Mouse (Mus musculus) limb, embryonic 11.5 days (tissue): Measurements from ENCODE around the gene Ppara. TPM values are rescaled to one million over a fixed set of nuclear protein-coding genes. Genes with fewer than 3 reads are reported as not detected.

Experiments used
- ATAC-seq: fragments of 200-750 bp; cut with Nextera tagmentation; 2 replicates; pipeline ENCODE4 v1.8.0; 2017; ENCODE audit warnings: low read depth; ENCODE audit not compliant: insufficient number of reproducible peaks, low FRiP score, low TSS enrichment
- DNase-seq: peaks from one replicate; pipeline ENCODE4 v3.0.0-alpha.2; 2015; ENCODE audit warnings: low spot score
- H3K27ac ChIP-seq: fragments of 300-500 bp; sonication (generic); replicated peaks from 2 replicates; pipeline ENCODE4 v1.5.1; 2014; ENCODE audit warnings: low read depth, mild to moderate bottlenecking, low read length
- H3K27me3 ChIP-seq: fragments of 300-500 bp; sonication (generic); 2 replicates; pipeline ENCODE4 v1.6.1; 2014; ENCODE audit warnings: mild to moderate bottlenecking, low read length, mixed read lengths; ENCODE audit not compliant: control insufficient read depth, insufficient read depth
- H3K36me3 ChIP-seq: fragments of 300-500 bp; sonication (generic); 2 replicates; pipeline ENCODE4 v1.6.1; 2014; ENCODE audit warnings: mild to moderate bottlenecking, low read length, moderate library complexity, mixed read lengths; ENCODE audit not compliant: control insufficient read depth, insufficient read depth
- H3K4me1 ChIP-seq: fragments of 300-500 bp; sonication (generic); 2 replicates; pipeline ENCODE4 v1.6.1; 2014; ENCODE audit warnings: low read length, mixed read lengths; ENCODE audit not compliant: control insufficient read depth, insufficient read depth
- H3K4me2 ChIP-seq: fragments of 300-500 bp; sonication (generic); 2 replicates; pipeline ENCODE4 v1.6.1; 2014; ENCODE audit warnings: low read depth, mild to moderate bottlenecking, moderate library complexity; ENCODE audit not compliant: severe bottlenecking
- H3K4me3 ChIP-seq: fragments of 300-500 bp; sonication (generic); 2 replicates; pipeline ENCODE4 v1.5.1; 2014; ENCODE audit warnings: low read depth, low read length
- H3K9ac ChIP-seq: fragments of 300-500 bp; sonication (generic); 2 replicates; pipeline ENCODE4 v1.6.1; 2014; ENCODE audit warnings: mild to moderate bottlenecking, low read length
- H3K9me3 ChIP-seq: fragments of 300-500 bp; sonication (generic); 2 replicates; pipeline ENCODE4 v1.6.1; 2016; ENCODE audit warnings: low read length; ENCODE audit not compliant: control insufficient read depth
- WGBS: fragments of 180-500 bp; shearing (Covaris S2); extraction: QIAGEN DNeasy Blood & Tissue Kit; methylation state at CpG from one replicate; pipeline ENCODE4 v1.1.7; 2014; 5-methylcytosine and 5-hydroxymethylcytosine counted together
- polyA plus RNA-seq: library from polyadenylated mRNA; unstranded; fragments of >200 nt; fragmentation: Nextera tagmentation; extraction: Ambion mirVana; gene quantifications from 2 replicates; pipeline ENCODE4 v1.2.1, GENCODE M21; 2014

The Ppara gene
- polyA plus RNA-seq, 1 experiment from 2014 or later: 0.91 TPM

GRCm38 (mm10) chr15:85707458-85708030, 27.2 kb upstream of the Ppara start:
- H3K4me1 ChIP-seq: 0 out of 2 replicates have a peak, but pooled peaks cover 2% of the 10 kb centered on the region
- H3K36me3 ChIP-seq: no peaks in the 10 kb centered on the region
- no peak for ATAC-seq
- no peak overlapping the region for H3K4me2 ChIP-seq
- WGBS: 83% methylated on average over 7 of the region's 7 CpGs
- no peak overlapping the region for H3K4me3 ChIP-seq
- no peak overlapping the region for H3K27ac ChIP-seq
- DNase-seq: no peak
- no peak overlapping the region for H3K9ac ChIP-seq
- no peaks in the 10 kb centered on the region for H3K27me3 ChIP-seq
- H3K9me3 ChIP-seq: no peaks in the 10 kb centered on the region

GRCm38 (mm10) chr15:85708217-85708616, 26.6 kb upstream of the Ppara start:
- no peak overlapping the region for H3K4me3 ChIP-seq
- H3K9me3 ChIP-seq: no peaks in the 10 kb centered on the region
- DNase-seq (no peak), ATAC-seq (no peak)
- no peaks in the 10 kb centered on the region for H3K36me3 ChIP-seq
- H3K27ac ChIP-seq: no peak overlapping the region
- H3K4me2 ChIP-seq: no peak overlapping the region
- H3K4me1 ChIP-seq: 0 out of 2 replicates have a peak, but pooled peaks cover 2% of the 10 kb centered on the region
- no peaks in the 10 kb centered on the region for H3K27me3 ChIP-seq
- H3K9ac ChIP-seq: no peak overlapping the region
- WGBS: 88% methylated on average over 2 of the region's 2 CpGs

GRCm38 (mm10) chr15:85708843-85709242, 25.9 kb upstream of the Ppara start:
- H3K27me3 ChIP-seq: no peaks in the 10 kb centered on the region

GRCm38 (mm10) chr15:85709268-85709973, 25.4 kb upstream of the Ppara start:
- Histone ChIP-seq H3K4me1 (0 out of 2 replicates have a peak, but pooled peaks cover 2% of the 10 kb centered on the region), H3K36me3 (no peaks in the 10 kb centered on the region), H3K27me3 (no peaks in the 10 kb centered on the region), H3K4me3 (no peak overlapping the region), H3K9ac (no peak overlapping the region), H3K27ac (no peak overlapping the region), H3K9me3 (no peaks in the 10 kb centered on the region), H3K4me2 (no peak overlapping the region)
- DNase-seq (peak; percentile 88), ATAC-seq (no peak; the same call in 1 of the 2 replicates)
- 41% methylated on average over 10 of the region's 10 CpGs for WGBS

More at GRCm38 (mm10) chr15:85708843-85709242, 25.9 kb upstream of the Ppara start:
- WGBS: 93% methylated on average over 4 of the region's 4 CpGs
- 0 out of 2 replicates have a peak, but pooled peaks cover 2% of the 10 kb centered on the region for H3K4me1 ChIP-seq
- no peak overlapping the region for H3K9ac ChIP-seq
- ATAC-seq: peak; percentile 7; the same call in 1 of the 2 replicates
- no peak overlapping the region for H3K4me2 ChIP-seq
- no peak for DNase-seq
- no peak overlapping the region for H3K27ac ChIP-seq
- no peak overlapping the region for H3K4me3 ChIP-seq
- H3K36me3 ChIP-seq: no peaks in the 10 kb centered on the region
- no peaks in the 10 kb centered on the region for H3K9me3 ChIP-seq

- H3K9me3 ChIP-seq: no peaks in the 10 kb centered on the region
- peak; percentile 88 for DNase-seq
- 0% methylated on average over 7 of the region's 8 CpGs for WGBS
- H3K4me3 ChIP-seq: no peak overlapping the region
- no peak overlapping the region for H3K9ac ChIP-seq
- 0 out of 2 replicates have a peak, but pooled peaks cover 2% of the 10 kb centered on the region for H3K4me1 ChIP-seq
- H3K4me2 ChIP-seq: no peak overlapping the region
- no peaks in the 10 kb centered on the region for H3K36me3 ChIP-seq
- H3K27me3 ChIP-seq: no peaks in the 10 kb centered on the region
- H3K27ac ChIP-seq: no peak overlapping the region
- peak; percentile 32; the same call in 1 of the 2 replicates for ATAC-seq
Observed at GRCm38 (mm10) chr15:85710179-85710578, 24.6 kb upstream of the Ppara start.

GRCm38 (mm10) chr15:85710641-85711580, 23.9 kb upstream of the Ppara start:
- H3K4me2 ChIP-seq: no peak overlapping the region
- 77% methylated on average over 17 of the region's 17 CpGs for WGBS
- ATAC-seq: no peak

GRCm38 (mm10) chr15:85712565-85713168, 22.1 kb upstream of the Ppara start:
- ATAC-seq (no peak), DNase-seq (peak; percentile 60)
- H3K4me2 ChIP-seq: no peak overlapping the region
- H3K9me3 ChIP-seq: no peaks in the 10 kb centered on the region
- no peak overlapping the region for H3K9ac ChIP-seq
- H3K27me3 ChIP-seq: no peaks in the 10 kb centered on the region
- no peaks in the 10 kb centered on the region for H3K4me1 ChIP-seq
- no peak overlapping the region for H3K27ac ChIP-seq
- H3K36me3 ChIP-seq: no peaks in the 10 kb centered on the region
- 27% methylated on average over 5 of the region's 5 CpGs for WGBS
- H3K4me3 ChIP-seq: no peak overlapping the region

More at GRCm38 (mm10) chr15:85710641-85711580, 23.9 kb upstream of the Ppara start:
- H3K4me1 ChIP-seq: 0 out of 2 replicates have a peak, but pooled peaks cover 2% of the 10 kb centered on the region
- H3K27ac ChIP-seq: no peak overlapping the region
- no peak overlapping the region for H3K4me3 ChIP-seq
- no peak for DNase-seq
- H3K9ac ChIP-seq: no peak overlapping the region
- no peaks in the 10 kb centered on the region for H3K9me3 ChIP-seq
- H3K27me3 ChIP-seq: no peaks in the 10 kb centered on the region
- no peaks in the 10 kb centered on the region for H3K36me3 ChIP-seq

- no peak overlapping the region for H3K4me2 ChIP-seq
- no peak for ATAC-seq
- H3K9me3 ChIP-seq: no peaks in the 10 kb centered on the region
- H3K9ac ChIP-seq: no peak overlapping the region
- no peaks in the 10 kb centered on the region for H3K4me1 ChIP-seq
- no peaks in the 10 kb centered on the region for H3K27me3 ChIP-seq
- no peak overlapping the region for H3K4me3 ChIP-seq
- no peak overlapping the region for H3K27ac ChIP-seq
- WGBS: 89% methylated on average over 9 of the region's 9 CpGs
- DNase-seq: no peak
- no peaks in the 10 kb centered on the region for H3K36me3 ChIP-seq
Observed at GRCm38 (mm10) chr15:85713417-85713816, 21.4 kb upstream of the Ppara start.
